Mouse (Mus musculus): ENCODE data around the gene Nkx1-2.

The Nkx1-2 gene

DNA sequence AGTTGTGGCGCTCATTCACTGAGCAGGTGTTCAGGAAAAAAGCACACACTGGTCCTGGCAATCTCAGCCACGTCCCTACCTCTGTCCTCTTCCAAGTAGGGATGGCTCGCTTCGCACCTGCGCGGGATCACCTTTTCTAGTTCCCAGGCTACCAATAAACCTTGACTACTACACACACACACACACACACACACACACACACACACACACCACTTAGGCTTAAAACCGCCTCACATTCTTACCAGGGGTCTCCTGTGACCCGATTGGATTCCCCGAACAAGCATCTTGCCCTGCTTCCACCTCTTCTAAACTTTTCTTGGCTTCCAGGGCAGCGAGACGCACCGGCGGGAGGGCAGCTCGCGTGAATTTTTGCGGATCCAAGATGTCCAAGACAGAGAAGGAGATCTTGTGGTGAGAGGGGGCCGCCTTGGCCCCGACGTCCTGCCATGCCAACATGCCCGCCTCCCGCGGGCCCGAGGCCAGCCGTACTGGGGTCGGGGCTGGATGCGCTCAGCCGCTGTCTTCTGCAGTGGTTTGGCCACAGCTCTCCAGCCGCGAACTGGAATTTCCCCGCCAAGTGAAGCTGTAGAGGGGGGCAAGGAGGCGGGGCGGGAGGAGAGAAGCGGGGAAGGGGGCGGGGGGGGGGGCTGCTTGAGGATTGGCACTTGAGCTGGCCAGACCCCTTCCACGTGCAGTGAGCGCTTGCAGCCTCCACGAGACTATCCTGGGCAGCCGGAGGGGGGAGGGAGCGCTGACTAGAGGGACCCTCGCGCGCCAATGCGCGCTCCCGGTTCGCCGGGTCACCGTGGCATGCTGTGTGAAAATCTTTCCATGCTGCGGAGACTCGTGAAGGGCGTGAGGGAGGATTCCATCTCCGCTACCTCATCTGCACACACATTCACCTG, at the start of gene Nkx1-2:
TSS of gene Nkx1-2 (minus strand) at position 567 of the 905 bp plus-strand sequence.
- DNase-seq (ENCODE audit: low spot score in 2 of 2) = no peak

DNA sequence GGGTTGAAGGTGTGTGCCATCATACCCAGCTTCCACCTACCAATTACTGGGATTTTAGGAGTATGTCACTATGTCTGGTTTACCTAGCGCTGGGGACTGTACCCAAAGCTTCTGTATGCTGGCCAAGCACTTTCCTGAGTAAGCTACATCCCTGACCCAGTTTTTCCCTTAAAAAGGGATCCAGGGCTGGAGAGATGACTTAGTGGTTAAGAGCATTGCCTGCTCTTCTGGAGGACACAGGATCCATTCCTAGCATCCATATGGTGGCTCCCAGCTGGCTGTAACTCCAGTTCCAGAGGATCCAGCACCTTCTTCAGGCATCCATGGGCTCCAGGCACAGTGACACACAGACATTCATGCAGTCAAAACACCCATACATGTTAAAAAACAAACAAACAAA, 47.1 kb upstream of the Nkx1-2 start:
- no peak for DNase-seq (ENCODE audit: low spot score in 2 of 2)

DNA sequence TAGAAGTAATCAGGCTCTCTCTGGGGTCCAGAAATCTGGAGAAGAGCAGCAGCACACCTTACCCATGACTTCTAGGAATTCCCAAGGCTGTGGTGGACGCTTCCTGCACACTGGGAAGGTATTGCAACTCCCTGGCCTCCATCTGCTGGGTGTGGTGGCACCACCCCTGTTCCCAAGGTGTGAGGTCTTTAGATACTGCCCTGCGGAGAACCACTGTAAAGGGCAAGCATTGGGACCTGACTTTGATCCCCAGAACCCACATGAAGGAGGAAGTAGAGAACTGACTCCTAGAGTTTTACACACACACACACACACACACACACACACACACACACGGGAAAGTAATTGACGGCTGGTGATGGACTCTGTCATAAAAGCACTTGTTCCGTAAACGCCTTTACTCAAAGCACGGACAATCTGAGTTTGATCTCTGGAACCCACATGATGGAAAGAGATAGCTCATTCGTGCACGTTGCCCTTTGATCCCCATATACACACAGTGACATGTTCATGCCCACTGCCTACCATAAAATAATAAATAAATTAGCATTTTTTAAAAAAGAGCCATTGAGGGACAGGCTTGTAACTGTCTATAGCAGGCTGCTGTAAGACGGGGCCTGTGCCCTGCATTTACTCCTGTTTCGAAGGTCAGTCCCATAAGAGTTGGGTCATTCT, 45.3 kb upstream of the Nkx1-2 start:
- DNase-seq (ENCODE audit: low spot score in 2 of 2) = no peak

DNA sequence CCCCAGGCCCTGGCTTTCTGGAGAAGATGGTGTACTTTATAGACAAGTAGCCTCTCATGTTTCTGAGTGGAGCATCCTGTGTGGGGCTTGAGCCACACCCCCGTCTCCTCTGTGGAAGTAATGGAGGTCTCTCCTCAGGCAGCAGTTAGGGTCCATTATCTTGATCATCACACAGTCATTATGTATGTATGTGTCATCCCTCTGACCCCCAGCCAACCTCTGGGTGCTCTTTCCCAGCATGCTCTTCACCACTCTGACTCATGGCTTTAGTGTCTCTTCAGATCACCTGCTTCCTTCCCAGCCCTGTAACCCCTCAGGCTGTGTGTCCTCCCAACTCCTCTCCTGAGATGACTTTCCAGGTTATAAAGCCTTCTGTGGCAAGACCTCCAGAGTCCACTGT, 42.2 kb upstream of the Nkx1-2 start:
- DNase-seq (ENCODE audit: low spot score in 2 of 2) = no peak

DNA sequence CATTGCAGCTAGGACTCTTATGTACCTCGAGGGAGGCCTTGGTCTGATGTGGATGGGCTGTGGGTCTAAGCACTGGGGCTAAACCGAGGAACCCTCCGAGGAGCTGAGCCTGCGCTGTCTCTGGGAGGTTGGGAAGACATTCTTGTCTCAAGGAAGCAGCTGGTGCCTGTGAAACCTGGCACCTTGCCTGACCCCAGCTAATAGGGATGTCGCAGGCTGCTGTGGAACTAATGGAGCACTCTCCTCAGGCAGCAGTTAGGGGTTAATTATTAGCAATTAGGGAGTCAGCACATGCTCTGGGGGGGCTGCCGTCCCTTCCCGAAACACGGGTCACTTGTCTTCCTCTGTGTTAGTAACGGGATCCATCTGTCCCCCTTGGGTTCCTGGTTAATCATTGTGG, 41.5 kb upstream of the Nkx1-2 start:
- no peak for DNase-seq (ENCODE audit: low spot score in 2 of 2)

DNA sequence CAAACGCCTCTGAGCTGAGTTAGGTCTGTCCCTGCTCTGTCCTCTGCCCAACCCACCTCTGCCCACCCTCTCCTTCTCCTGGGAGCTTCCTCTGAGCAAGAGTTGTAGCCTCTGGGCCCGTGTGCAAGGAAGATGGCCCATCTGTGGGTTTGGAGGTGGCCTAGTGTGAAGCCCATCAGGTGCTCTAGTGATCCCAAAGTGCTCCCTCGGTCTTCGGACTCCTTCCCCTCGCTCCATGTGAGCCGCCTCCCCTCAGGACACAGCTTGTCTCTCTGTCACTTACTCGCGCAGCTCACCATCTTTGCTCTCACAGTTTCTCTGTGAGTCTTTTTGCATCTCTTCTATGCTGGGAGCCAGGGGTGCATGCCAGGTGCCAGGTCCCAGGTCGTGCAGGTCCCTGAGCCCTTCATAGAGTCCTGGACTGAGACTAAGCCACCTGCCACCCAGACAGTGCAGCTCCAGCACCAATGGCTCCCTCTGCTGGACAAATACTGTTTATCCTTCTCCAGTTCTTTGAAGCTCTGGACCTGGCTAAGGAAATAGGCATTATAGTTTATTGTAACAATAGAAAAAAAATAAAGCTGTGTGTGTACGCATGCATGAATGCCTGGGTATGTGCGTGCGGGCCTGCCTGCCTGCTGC, 39.1 kb upstream of the Nkx1-2 start:
- DNase-seq (ENCODE audit: low spot score in 2 of 2) = no peak

DNA sequence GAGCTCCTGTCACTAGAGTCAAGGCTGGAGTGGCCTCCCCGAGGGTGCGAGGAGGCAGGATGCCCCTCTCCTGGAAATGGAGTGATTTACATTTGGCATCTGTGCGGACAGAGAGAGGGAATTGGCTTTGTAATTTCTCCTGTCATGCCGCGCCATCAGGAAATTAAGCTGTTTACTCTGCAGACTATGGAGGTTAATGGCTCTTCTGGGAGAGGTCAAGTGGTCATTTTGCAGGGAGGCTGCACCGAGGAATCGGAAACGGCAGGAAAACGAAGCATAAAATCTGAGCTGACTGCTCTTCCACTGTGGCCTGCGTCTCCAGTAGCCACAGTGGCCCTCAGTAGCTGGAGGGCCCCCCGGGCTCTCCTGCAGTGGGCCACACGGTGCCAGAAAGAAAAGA, 37.9 kb upstream of the Nkx1-2 start:
- no peak for DNase-seq (ENCODE audit: low spot score in 2 of 2)

DNA sequence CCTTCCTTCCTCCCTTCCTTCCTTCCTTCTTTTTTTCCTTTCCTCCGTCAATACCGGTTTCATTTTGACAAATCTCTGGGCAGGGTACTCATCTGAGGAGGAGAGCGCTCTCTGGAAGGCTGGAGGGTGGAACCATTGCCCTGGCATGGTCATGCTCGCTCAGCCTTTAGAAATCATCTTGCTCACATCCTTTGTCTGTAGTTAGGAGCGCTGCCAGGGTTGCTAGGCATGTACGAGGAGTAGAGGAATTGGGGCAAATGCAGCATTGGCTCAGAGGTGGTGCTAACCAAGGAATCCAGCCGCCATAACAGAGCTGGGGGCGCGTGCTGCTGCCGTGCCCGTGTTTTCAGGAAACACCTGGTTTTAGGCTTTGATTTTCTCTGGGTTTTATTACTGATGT, 31.9 kb upstream of the Nkx1-2 start:
- DNase-seq (ENCODE audit: low spot score in 2 of 2) = peak; percentile 22 to 37

DNA sequence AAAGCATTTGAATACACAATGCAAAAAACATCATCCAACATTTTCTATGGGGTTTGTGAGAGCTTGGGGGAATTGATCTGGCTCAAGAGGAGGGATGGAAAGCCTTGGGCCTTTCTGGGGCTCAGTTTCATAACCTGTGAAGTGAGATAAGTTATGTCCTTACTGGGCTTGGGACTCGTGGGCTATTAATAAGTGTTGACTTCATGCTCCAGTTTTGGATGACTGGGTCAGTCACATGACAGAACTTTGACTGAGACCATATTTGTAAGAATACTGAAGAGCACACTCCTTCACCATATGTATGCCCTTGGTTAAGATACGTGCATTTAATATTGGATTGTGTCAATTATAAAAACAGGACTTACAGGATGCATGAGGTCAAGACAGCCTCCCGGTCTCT, 28.0 kb upstream of the Nkx1-2 start:
- DNase-seq (ENCODE audit: low spot score in 2 of 2) = no peak

DNA sequence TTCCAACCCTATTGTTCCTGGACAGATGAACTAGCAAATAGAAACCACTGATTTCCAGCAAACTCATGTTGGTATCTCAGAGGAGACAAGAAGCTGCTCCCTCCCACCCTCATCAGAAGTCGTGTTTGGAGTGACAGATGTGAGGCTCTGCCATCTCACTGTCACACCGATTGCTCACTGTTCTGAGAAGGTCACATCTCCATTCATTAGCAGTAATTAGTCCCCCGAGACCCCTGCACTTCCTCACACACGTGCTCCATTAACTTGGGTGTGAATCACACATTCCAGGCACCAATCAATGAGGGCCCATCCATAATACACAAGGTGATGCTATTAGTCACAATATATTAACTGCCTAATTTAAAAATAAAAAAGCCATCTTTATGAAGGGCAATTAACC, 26.7 kb upstream of the Nkx1-2 start:
- DNase-seq (ENCODE audit: low spot score in 2 of 2) = no peak

DNA sequence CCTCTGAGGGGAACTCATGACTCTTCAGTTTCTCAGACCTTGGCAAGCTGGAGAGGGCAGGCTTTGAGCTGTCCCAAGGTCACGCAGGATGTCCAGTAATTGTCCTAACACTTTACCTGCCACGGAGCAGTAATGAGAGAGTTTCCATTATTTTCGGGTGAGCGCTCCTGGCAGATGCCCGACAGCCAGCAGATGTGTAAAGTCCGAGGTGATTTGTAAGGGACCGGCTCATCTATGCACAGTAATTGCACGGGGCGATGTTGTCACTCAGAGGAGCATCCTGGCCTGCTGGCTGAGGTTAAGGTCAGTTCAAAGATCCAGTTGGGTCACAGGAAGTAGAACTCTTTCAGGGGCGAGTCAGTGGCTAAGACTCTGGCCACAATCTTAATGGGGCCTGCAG, 24.7 kb upstream of the Nkx1-2 start:
- DNase-seq (ENCODE audit: low spot score in 2 of 2) = no peak

DNA sequence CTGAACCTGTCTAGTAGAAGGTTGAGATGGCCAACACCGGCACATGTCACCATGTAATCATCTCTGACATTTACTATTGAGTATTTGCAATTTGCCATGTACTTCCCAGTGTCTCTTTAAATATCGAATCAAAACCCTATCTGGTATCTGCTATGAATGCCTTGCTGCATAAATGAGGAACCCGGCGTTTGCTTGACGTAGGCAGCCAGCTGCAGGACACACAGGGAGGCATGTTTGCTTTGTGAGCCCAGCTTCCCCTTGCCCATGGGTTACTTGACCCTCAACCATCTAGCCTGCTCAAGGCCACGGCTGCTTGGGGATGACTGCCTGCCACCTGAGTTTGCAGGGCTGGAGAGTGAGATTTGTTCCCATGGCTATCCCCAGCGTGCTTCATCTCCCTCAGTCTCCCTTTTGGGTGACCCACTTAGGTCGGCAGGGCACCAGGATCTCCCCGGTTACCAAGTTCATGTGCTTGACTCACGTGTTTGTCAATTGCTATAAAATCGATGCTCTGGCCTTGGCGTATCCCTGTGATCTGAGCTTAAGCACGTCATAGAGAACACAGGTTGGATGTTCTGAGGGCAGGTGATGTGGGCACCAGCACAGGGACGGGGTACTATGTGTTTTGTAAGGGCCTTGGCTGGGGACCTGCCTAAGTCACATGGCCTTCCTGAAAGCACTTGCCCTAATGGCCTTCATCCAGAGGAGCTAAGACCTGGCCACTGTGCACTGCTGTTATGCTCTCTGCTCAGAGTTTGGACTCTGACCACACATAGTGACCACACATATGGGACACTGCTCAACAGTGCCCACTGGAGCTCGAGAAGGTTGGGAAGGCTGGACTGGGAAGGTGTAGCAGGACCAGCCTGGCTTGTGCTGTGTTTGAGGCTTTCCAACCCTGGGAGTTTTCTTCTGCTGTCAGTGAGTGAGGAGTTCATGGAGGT, 20.8 kb upstream of the Nkx1-2 start:
- DNase-seq (ENCODE audit: low spot score in 2 of 2) = no peak

DNA sequence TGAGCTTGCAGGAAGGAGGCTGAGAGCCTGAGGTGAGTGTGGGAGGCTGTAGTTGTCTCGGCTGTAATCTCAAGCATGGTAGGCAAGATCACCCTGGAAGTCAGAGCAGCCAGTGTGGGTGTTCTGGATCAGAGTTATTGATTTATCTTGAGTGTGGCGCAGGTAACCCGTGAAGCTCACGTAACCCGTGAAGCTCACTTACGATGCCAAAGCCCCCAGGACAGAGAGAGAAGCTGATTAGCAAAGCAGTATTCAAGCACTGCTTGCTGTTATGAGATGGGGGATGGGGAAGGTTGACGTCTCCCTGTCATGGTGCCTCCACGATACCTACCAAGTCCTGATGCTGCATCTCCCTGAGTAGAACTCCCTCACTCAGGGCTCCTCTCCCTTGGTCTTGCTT, 20.1 kb upstream of the Nkx1-2 start:
- no peak for DNase-seq (ENCODE audit: low spot score in 2 of 2)

DNA sequence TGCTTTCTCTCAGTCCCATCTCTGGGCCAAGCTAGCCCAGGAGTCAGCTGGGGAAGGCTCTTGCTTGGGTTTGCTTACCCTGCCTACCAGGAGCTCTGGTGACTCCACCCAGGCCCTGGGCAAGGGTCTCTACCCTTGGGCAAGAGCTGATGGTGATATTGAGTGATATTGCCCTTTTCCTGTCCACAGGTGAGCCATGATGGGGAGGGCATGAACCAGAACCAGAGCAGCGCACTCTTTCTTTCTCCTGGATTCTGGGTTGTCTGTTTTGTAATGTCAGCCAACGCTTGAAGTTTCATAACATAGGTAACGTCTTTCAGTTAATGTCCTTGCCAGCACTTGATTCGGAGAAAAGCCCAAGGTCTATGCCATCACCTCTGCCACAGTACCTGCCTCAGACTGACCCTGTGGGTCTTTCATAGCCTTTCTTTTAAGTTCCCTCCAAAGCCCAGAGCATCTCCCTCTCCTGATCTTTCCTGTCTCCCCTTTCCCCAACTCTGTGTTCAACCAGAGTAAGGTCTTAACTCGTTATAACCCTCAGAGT, 17.7 kb upstream of the Nkx1-2 start:
- DNase-seq (ENCODE audit: low spot score in 2 of 2) = no peak

DNA sequence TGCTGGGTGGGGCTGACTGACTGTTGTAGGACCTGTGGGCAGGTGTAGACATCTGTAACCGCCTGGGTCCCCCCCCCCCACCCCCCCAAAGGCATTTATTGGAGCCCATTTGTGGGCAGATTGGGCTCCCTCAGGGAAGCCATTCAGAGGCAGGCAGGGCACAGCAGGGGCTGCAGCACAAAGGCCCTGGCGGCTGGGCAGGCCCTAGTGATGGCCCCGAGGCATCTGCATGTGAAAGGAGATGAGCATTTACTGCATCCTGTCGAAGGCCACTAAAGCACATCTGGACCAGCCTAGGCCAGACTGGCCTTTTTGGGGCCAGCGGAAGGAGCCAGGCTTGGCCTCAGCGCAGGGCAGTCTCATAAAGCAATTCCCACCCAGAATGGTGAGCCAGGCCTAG, 17.0 kb upstream of the Nkx1-2 start:
- no peak for DNase-seq (ENCODE audit: low spot score in 2 of 2)

DNA sequence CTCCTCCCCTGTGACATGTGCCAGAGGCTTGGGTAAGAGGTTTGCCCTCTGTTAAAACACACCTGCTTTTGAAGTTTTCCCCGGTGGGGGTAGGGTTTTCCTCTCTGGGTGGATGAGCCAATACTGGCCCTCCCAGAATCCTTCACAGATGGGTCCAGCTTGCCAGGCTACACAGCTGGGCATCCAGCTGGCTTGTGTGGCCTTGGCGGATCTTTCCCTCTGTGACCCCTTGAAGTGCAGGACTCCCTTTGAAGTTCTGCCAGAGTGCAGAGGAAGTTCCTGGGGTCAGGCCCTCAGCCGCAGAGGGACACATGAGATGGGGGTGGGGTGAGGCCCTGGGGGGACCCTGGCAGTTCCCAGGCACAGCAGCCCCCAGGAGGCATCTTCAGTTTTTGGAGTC, 15.9 kb upstream of the Nkx1-2 start:
- no peak for DNase-seq (ENCODE audit: low spot score in 2 of 2)

DNA sequence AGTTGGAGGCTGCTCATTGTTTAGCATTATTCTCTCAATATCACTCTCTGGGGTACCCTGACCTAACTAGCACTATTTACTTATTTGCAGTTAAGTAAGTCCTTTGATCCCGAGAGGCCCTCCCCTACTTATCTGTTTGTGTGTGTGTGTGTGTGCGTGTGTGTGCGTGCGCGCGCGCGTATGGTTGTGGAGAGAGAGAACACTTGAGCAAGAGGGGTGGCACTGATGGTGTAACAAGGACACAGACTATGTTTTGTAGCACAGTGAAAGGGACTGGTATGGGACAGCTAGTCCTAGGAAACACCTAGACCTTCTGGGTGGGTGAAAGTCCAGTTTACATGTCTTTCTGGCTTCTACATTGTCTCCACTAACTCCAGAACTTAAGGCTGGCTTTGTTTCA, 12.1 kb upstream of the Nkx1-2 start:
- no peak for DNase-seq (ENCODE audit: low spot score in 2 of 2)

DNA sequence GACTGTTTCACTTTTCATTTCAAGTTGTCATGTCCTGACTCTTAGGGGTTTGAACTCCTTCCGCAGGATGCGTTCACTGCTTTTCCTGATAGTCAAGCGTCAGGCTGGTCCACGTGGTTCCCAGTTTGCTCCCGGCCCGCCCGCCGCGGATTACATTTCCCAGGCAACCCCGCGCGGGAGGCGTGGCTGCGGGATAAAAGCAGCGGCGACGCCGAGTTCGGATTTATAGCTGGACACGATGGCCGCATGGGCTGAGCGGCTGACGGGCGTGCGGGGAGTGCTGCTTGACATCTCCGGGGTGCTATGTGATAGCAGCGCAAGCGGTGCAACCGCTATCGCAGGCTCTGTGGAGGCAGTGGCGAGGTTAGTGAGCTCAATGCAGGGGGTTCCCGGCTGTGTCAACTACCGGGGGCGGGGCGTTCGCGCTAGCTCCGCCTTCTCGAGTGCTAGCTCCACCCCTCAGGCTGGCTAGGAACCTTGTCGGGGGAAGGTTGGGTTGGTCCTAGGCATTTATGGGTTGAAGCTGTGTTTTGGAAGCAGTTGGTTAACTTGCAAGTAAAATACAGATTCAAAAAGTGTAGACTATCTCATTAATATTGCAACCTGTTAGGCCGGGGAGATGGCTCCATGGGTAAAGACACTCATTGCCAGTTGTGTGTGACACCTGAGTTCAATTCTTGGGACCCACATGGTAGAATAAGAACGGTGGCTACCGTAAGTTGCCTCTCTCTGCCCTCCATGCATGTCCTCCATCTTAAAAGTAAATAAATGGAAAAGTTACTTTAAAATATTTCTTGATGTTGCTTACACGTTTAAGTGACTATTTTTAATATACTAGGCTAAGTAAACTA, 11.3 kb upstream of the Nkx1-2 start, which contains the start of gene Lhpp:
TSS of gene Lhpp (plus strand) at position 171 of the 851 bp plus-strand sequence.
- DNase-seq (ENCODE audit: low spot score in 2 of 2) = peak; percentile 71 to 72

DNA sequence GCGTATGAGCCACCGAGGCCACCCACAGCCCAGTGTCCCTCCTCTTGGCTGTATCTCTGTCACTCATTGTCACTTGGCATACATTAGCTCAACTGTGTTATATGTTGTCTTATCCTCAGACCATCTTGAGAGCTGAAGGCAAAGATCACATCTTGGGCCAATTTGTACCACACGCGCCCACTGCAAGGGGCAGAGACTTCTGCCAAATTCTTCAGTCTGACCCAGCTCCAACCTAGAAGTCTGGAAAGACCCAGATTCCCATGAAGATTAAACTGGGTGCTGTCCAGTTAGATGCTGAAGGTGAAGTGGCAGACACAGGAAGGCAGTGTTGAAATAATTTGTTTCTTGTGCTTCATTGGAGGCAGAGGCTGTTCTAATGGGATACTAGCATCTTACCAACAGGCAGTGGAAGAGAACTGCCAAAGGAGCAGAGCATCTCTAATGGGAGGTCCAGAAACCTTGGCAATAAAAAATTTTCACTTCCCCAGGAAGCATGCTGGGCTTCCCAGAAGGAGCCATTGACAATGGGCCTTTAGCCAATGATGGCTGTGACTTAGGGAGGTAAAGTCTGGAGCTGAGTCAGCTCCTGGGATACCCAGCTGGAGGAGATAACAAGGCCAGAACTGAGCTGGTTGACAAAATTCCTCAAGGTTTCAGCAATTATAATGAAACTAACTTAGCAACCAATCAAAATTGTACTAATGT, 9.0 kb upstream of the Nkx1-2 start:
- DNase-seq (ENCODE audit: low spot score in 2 of 2) = no peak

DNA sequence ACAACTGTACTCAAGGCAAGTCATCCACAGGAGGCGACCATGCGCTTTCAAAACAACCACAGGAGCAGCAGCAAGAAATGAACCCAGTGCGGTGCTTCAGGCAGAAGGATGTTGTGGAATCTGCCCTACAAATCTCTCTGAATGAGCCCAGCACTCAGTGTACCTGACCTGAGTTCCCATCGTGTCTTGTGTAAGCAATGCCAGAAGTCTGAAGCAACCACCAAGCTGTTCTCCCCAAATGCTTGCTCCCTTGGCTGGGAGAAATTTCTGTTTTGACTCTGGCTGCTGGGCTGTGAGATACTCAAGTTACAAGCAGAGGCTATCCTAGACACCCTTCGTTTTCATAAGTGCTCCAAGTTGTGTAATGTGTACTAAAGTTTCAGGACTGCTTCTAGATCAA, 6.3 kb upstream of the Nkx1-2 start:
- DNase-seq (ENCODE audit: low spot score in 2 of 2) = no peak

Measured in frontal cortex, postnatal 25 days (tissue).